11 mouse cellular contexts compared by ENCODE assay signal in the genomic region with DNA sequence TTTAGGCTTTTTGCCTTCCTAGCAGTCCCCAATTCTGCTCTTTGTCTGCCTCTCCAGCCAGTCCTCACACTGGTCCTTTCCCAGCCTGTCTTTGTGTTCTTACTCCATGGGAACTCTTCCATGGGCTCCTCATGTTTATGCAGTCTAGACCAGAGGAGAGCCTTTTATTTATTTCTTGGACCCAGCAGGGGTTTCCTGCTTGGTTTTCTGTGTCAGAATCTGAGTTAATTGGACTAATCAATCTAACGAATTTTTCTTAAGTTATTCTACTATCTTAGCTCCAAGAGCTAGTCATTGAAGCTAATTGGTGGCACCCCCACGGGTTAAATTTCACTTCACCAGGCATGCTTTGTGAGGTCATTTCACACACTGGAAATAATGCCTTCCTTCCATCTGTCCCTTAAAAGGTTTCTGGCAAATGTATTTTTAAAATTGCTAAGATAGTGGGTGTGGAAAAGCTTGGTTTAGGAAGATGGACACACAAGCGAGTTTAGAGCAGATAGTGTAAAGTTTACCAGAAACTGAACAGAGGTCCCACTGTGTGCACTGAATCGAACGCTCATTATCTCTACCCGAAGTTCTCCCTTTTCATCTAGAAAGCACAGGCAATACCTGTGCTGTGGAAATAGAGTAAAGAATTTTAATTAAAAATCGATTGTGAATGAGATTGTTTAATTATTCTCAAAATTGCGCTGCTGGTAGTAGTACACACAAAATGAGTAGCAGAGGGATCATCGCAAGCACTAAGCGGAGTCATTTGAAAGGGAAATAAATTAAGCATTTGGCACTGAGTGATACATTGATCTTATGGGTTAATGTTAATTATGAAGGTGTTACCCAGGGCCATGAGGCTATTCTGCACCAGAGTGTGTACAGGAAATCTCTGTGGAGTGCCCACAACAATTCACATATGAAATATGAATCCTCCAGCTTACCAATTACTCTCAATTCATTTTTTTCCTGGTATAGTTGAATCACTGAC.
DNase-seq lines count a peak whose midpoint lies in the region; ATAC-seq lines count a peak whose summit lies in the region.
"Had no signal": no experiment of that assay in that cellular context is flagged by ENCODE, and none has a peak within 500 bp of the region (broad histone marks: within the 10 kb centered on the region; RNA-seq: fewer than 3 reads in every experiment).

No protein-coding gene starts in this region.

- H3K4me1 ChIP-seq in forebrain, embryonic 10.5 days = peaks cover 40% of the 10 kb centered on the region
- H3K4me1 ChIP-seq in hindbrain, embryonic 16.5 days (ENCODE audit: control insufficient read depth, insufficient read depth, low read depth, low read length) = peaks cover 3% of the 10 kb centered on the region
- peaks cover 3% of the 10 kb centered on the region; the same call in 1 of the 2 replicates for H3K4me1 ChIP-seq in neural tube, embryonic 12.5 days

- peaks cover 14% of the 10 kb centered on the region for H3K27me3 ChIP-seq in forebrain, embryonic 10.5 days (ENCODE audit: poor library complexity, severe bottlenecking)
- no peaks in the 10 kb centered on the region for H3K27me3 ChIP-seq in hindbrain, embryonic 16.5 days (replicated peaks; ENCODE audit: control insufficient read depth, insufficient read depth, low read length)
- no peaks in the 10 kb centered on the region for H3K27me3 ChIP-seq in neural tube, embryonic 12.5 days (replicated peaks)

- WGBS in forebrain, embryonic 10.5 days = 46% methylated on average over 10 of the region's 10 CpGs
- 48% methylated on average over 10 of the region's 10 CpGs for WGBS in hindbrain, embryonic 16.5 days
- 65% methylated on average over 10 of the region's 10 CpGs for WGBS in neural tube, embryonic 12.5 days

- DNase-seq in cerebellum, postnatal 10 days = peak; percentile 10 to 18
- DNase-seq in cerebellum, adult 11-12 months = no peak
- DNase-seq in forebrain, embryonic 10.5 days (ENCODE audit: extremely low spot score, low spot score) = peak; percentile 60
- no peak for DNase-seq in thymus, postnatal 4 days
- no peak for DNase-seq in T-cell, adult 2 months (ENCODE audit: low spot score)
- no peak for DNase-seq in adrenal gland, postnatal 14 days
- DNase-seq: cerebellum, adult 11 months; heart, adult 11 months; lung, postnatal 10 days had no signal

- no peak overlapping the region for H3K9ac ChIP-seq in hindbrain, embryonic 16.5 days (ENCODE audit: low read depth, low read length)
- no peak overlapping the region for H3K9ac ChIP-seq in neural tube, embryonic 12.5 days

- H3K4me2 ChIP-seq in hindbrain, embryonic 16.5 days (ENCODE audit: low read length) = no peak overlapping the region
- no peak overlapping the region for H3K4me2 ChIP-seq in neural tube, embryonic 12.5 days (replicated peaks)

- no peaks in the 10 kb centered on the region for H3K9me3 ChIP-seq in forebrain, embryonic 10.5 days
- no peaks in the 10 kb centered on the region for H3K9me3 ChIP-seq in hindbrain, embryonic 16.5 days (ENCODE audit: control insufficient read depth, low read length)
- H3K9me3 ChIP-seq in neural tube, embryonic 12.5 days = no peaks in the 10 kb centered on the region

- H3K4me3 ChIP-seq in forebrain, embryonic 10.5 days = no peak overlapping the region
- H3K4me3 ChIP-seq in hindbrain, embryonic 16.5 days (ENCODE audit: low read length) = no peak overlapping the region
- H3K4me3 ChIP-seq in neural tube, embryonic 12.5 days = no peak overlapping the region

- ATAC-seq in hindbrain, embryonic 16.5 days = peak; percentile 96
- peak; percentile 81 for ATAC-seq in neural tube, embryonic 12.5 days (ENCODE audit: low FRiP score, low read depth)

- H3K36me3 ChIP-seq in forebrain, embryonic 10.5 days (replicated peaks) = no peaks in the 10 kb centered on the region
- no peaks in the 10 kb centered on the region for H3K36me3 ChIP-seq in hindbrain, embryonic 16.5 days (ENCODE audit: control insufficient read depth, insufficient read depth, low read length)
- H3K36me3 ChIP-seq in neural tube, embryonic 12.5 days = no peaks in the 10 kb centered on the region

- peak overlapping the region; percentile 75 for H3K27ac ChIP-seq in forebrain, embryonic 10.5 days
- peak overlapping the region; percentile 55 for H3K27ac ChIP-seq in hindbrain, embryonic 16.5 days (ENCODE audit: low read depth, low read length)
- no peak overlapping the region for H3K27ac ChIP-seq in neural tube, embryonic 12.5 days

Comparison
In these comparisons a context has a peak if more than half of its experiments do, and no peak if none do; other contexts are left out.
1. DNase-seq: peak in cerebellum, postnatal 10 days (2 of 2) and forebrain, embryonic 10.5 days (single experiment); none in cerebellum, adult 11-12 months (single experiment), thymus, postnatal 4 days (single experiment), T-cell, adult 2 months (single experiment) and adrenal gland, postnatal 14 days (single experiment).